Mouse (Mus musculus): ENCODE data around the gene Ptprn2.

- TF ChIP-seq CTCF (IDR thresholded peaks at IDR 0.05; ENCODE audit: borderline replicate concordance, extremely low read depth, insufficient read depth, insufficient read length) = no peak
- no peak for TF ChIP-seq POLR2A (IDR thresholded peaks at IDR 0.05; ENCODE audit: borderline replicate concordance, extremely low read depth, insufficient read depth, insufficient read length, poor library complexity, severe bottlenecking)
Observed at GRCm38 (mm10) chr12:117166266-117166665, 680.7 kb downstream of the Ptprn2 start.
